Mouse (Mus musculus) C2C12 (cell line): ENCODE measurements around the gene Trim15.

Experiments used
- CEBPB ChIP-seq: IDR thresholded peaks from one replicate; pipeline ENCODE4 v1.6.1; 2011; ENCODE audit warnings: low read depth, mild to moderate bottlenecking, control low read depth, moderate library complexity
- CTCF ChIP-seq: IDR thresholded peaks from one replicate; pipeline ENCODE4 v1.5.1; 2011; ENCODE audit not compliant: control insufficient read depth, insufficient read depth, insufficient read length
- FOSL1 ChIP-seq: IDR thresholded peaks from one replicate; pipeline ENCODE4 v1.8.0; 2011; ENCODE audit warnings: mild to moderate bottlenecking, low read length; ENCODE audit not compliant: poor library complexity, insufficient read depth, severe bottlenecking
- MAX ChIP-seq: IDR thresholded peaks from one replicate; pipeline ENCODE4 v1.6.1; 2011; ENCODE audit warnings: mild to moderate bottlenecking, control low read depth
- MYOD1 ChIP-seq: IDR thresholded peaks from one replicate; pipeline ENCODE4 v1.6.1; 2011; ENCODE audit warnings: low read depth; ENCODE audit not compliant: control insufficient read depth, insufficient read length
- MYOG ChIP-seq: IDR thresholded peaks from one replicate; pipeline ENCODE4 v1.6.1; 2011; ENCODE audit not compliant: control insufficient read depth, insufficient read length; ENCODE audit errors: extremely low read depth
- USF1 ChIP-seq: IDR thresholded peaks from one replicate; pipeline ENCODE4 v1.6.1; 2011; ENCODE audit warnings: low read depth, mild to moderate bottlenecking, control low read depth, moderate library complexity

- TF ChIP-seq CTCF = no peak
- TF ChIP-seq MYOD1 = no peak
- no peak for TF ChIP-seq MAX
- TF ChIP-seq MYOG = no peak
- no peak for TF ChIP-seq FOSL1
- no peak for TF ChIP-seq USF1
- TF ChIP-seq CEBPB = no peak
These were observed 15.4 kb downstream of the Trim15 start for GRCm38 (mm10) chr17:36851627-36852026.
